Mouse (Mus musculus): ENCODE data around the gene Tmcc3. TPM values are rescaled to one million over a fixed set of nuclear protein-coding genes. Genes with fewer than 3 reads are reported as not detected.

The Tmcc3 gene
- polyA plus RNA-seq, 1 experiment: 20.7 TPM

DNA sequence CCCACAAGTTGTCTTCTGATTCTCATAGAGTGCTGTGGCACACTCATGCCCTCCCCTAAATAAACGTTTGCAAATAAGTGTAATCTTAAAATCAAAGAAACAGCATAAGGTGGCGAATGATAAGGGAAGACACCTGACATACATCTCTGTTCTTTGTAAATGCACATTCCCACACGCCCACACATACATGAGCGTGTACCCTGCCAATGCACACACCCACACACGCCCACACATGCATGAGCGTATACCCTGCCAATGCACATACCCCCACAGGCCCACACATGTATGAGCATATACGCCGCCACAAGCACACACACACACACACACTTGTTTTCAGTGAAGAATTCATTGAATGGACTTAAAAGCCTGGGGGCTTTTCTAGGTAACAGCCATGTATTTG lies 211.5 kb downstream of the Tmcc3 start:
- no peak for TF ChIP-seq CTCF (IDR thresholded peaks at IDR 0.05; ENCODE audit: borderline replicate concordance, control insufficient read depth, extremely low read depth, insufficient read depth, low read length, poor library complexity)
- TF ChIP-seq POLR2A (IDR thresholded peaks at IDR 0.05; ENCODE audit: control insufficient read depth, extremely low read depth, insufficient read depth, low read length, poor library complexity): no peak
- no peaks in the 10 kb centered on the region for H3K27me3 ChIP-seq (ENCODE audit: control insufficient read depth, insufficient read depth, low read length)
- WGBS: 44% methylated on average over 8 of the region's 8 CpGs

DNA sequence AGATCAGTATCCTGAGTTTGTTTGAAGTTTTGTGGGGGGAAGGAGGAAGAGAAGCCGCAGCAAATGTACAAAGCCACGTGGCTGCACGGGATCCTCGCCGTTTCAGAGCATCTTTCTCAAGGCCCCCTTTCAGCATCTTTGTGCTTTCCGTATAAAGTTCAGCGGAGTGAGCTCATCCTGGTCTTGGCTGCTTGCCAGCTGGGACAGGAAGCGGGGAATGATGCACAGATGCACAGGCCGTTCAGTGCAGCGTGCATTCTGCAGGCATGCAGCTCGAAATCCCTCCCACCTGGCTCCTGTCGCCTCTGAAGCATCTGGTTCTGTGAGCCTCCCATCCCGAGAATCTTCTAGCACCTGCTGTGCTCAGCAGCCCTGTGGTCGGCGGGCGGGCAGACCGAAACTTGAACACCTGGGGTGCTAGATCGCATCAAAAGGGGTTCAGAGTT lies 212.0 kb downstream of the Tmcc3 start:
- Histone ChIP-seq H3K36me3 (ENCODE audit: control insufficient read depth, insufficient read depth, low read length) (no peaks in the 10 kb centered on the region), H3K27me3 (ENCODE audit: control insufficient read depth, insufficient read depth, low read length) (no peaks in the 10 kb centered on the region), H3K4me3 (ENCODE audit: control insufficient read depth, insufficient read depth, low read length) (no peak overlapping the region), H3K4me1 (replicated peaks; ENCODE audit: control insufficient read depth, insufficient read depth, low read length) (peaks cover 41% of the 10 kb centered on the region), H3K27ac (ENCODE audit: control insufficient read depth, insufficient read depth, low read length) (peak overlapping the region; percentile 54; the same call in 1 of the 2 replicates)
- peak; percentile 80 for DNase-seq
- 19% methylated on average over 18 of the region's 18 CpGs for WGBS
- TF ChIP-seq CTCF (IDR thresholded peaks at IDR 0.05; ENCODE audit: borderline replicate concordance, control insufficient read depth, extremely low read depth, insufficient read depth, low read length, poor library complexity) (0 out of 2 replicates have a peak, but pooled peaks have one; percentile 47), POLR2A (IDR thresholded peaks at IDR 0.05; ENCODE audit: control insufficient read depth, extremely low read depth, insufficient read depth, low read length, poor library complexity) (peak; percentile 27; the same call in 1 of the 2 replicates)

More for the DNA sequence above, 211.5 kb downstream of the Tmcc3 start:
- Histone ChIP-seq H3K4me3 (ENCODE audit: control insufficient read depth, insufficient read depth, low read length) (no peak overlapping the region), H3K36me3 (ENCODE audit: control insufficient read depth, insufficient read depth, low read length) (no peaks in the 10 kb centered on the region), H3K27ac (ENCODE audit: control insufficient read depth, insufficient read depth, low read length) (peak overlapping the region; percentile 54; the same call in 1 of the 2 replicates), H3K4me1 (replicated peaks; ENCODE audit: control insufficient read depth, insufficient read depth, low read length) (peaks cover 41% of the 10 kb centered on the region)
- peak; percentile 40 for DNase-seq

DNA sequence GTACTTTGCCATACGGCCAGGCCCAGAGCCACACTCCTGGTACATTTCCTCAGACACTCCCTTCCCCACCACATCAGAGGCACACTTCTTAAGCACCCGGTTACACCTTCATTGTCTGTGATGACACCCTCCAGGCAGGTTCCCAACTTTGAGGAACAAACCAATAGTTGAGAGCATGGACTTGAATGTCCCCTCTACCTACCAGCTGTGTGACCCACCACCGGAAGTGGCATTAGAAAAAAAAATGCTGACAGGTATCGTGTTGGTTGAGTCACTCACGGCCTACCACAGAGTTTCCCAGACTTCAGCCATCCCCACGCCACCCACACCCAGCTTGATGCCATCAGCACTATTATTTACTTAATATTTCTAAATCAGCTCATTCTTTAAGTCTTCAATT lies 213.2 kb downstream of the Tmcc3 start:
- Histone ChIP-seq H3K4me3 (ENCODE audit: control insufficient read depth, insufficient read depth, low read length) (no peak overlapping the region), H3K36me3 (ENCODE audit: control insufficient read depth, insufficient read depth, low read length) (no peaks in the 10 kb centered on the region), H3K4me1 (replicated peaks; ENCODE audit: control insufficient read depth, insufficient read depth, low read length) (peaks cover 41% of the 10 kb centered on the region), H3K27ac (ENCODE audit: control insufficient read depth, insufficient read depth, low read length) (peak overlapping the region; percentile 64), H3K27me3 (ENCODE audit: control insufficient read depth, insufficient read depth, low read length) (no peaks in the 10 kb centered on the region)
- DNase-seq: peak; percentile 52
- 18% methylated on average over 6 of the region's 6 CpGs for WGBS
- TF ChIP-seq CTCF (IDR thresholded peaks at IDR 0.05; ENCODE audit: borderline replicate concordance, control insufficient read depth, extremely low read depth, insufficient read depth, low read length, poor library complexity) (no peak), POLR2A (IDR thresholded peaks at IDR 0.05; ENCODE audit: control insufficient read depth, extremely low read depth, insufficient read depth, low read length, poor library complexity) (no peak)

DNA sequence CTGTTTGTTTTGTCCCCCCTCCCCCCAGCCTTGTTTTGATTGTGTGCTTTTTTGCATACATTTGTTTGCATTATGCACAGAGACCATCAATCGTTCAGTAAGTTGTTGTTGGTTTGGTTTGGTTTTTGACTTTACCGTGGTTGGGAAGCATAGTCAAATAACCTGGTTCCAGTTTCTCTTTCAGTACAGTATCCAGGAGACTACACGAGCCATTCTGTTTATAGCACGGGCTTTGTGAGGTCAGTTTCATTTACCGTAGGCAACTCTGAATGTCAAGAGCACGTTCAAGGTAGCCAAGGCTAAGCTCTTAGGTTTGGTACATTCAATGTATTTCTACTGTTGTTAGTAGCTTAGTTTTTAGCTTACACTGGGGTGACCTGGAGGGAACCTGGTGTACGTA lies 214.0 kb downstream of the Tmcc3 start:
- Histone ChIP-seq H3K4me3 (ENCODE audit: control insufficient read depth, insufficient read depth, low read length) (no peak overlapping the region), H3K27me3 (ENCODE audit: control insufficient read depth, insufficient read depth, low read length) (no peaks in the 10 kb centered on the region), H3K4me1 (replicated peaks; ENCODE audit: control insufficient read depth, insufficient read depth, low read length) (peaks cover 38% of the 10 kb centered on the region), H3K27ac (ENCODE audit: control insufficient read depth, insufficient read depth, low read length) (no peak overlapping the region), H3K36me3 (ENCODE audit: control insufficient read depth, insufficient read depth, low read length) (no peaks in the 10 kb centered on the region)
- no peak for DNase-seq
- TF ChIP-seq CTCF (IDR thresholded peaks at IDR 0.05; ENCODE audit: borderline replicate concordance, control insufficient read depth, extremely low read depth, insufficient read depth, low read length, poor library complexity) (no peak), POLR2A (IDR thresholded peaks at IDR 0.05; ENCODE audit: control insufficient read depth, extremely low read depth, insufficient read depth, low read length, poor library complexity) (no peak)
- 68% methylated on average over 7 of the region's 7 CpGs for WGBS

DNA sequence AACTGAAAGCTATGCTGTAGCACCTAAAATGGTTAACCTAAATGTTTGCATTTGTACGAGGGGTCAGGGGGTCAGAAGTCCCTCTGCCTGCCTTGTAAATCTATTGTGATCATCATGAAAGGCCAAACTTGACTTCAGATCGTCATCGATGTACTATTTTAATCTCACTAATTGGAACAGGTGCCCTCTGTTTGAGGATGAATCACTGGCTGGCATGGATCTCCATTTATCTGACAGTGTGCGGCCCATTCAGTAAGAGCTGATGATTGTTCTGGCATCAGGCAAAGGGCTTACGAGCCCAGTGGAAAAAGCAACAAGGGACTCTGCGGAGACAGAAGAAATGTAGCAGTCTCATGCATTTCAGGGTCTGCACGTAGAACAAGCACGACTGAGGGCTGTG lies 215.1 kb downstream of the Tmcc3 start:
- H3K36me3 ChIP-seq (ENCODE audit: control insufficient read depth, insufficient read depth, low read length): no peaks in the 10 kb centered on the region
- H3K4me1 ChIP-seq (replicated peaks; ENCODE audit: control insufficient read depth, insufficient read depth, low read length): peaks cover 29% of the 10 kb centered on the region
- no peak for TF ChIP-seq POLR2A (IDR thresholded peaks at IDR 0.05; ENCODE audit: control insufficient read depth, extremely low read depth, insufficient read depth, low read length, poor library complexity)
- no peak for TF ChIP-seq CTCF (IDR thresholded peaks at IDR 0.05; ENCODE audit: borderline replicate concordance, control insufficient read depth, extremely low read depth, insufficient read depth, low read length, poor library complexity)
- no peaks in the 10 kb centered on the region for H3K27me3 ChIP-seq (ENCODE audit: control insufficient read depth, insufficient read depth, low read length)
- 92% methylated on average over 8 of the region's 8 CpGs for WGBS
- DNase-seq: no peak
- no peak overlapping the region for H3K27ac ChIP-seq (ENCODE audit: control insufficient read depth, insufficient read depth, low read length)
- no peak overlapping the region for H3K4me3 ChIP-seq (ENCODE audit: control insufficient read depth, insufficient read depth, low read length)

DNA sequence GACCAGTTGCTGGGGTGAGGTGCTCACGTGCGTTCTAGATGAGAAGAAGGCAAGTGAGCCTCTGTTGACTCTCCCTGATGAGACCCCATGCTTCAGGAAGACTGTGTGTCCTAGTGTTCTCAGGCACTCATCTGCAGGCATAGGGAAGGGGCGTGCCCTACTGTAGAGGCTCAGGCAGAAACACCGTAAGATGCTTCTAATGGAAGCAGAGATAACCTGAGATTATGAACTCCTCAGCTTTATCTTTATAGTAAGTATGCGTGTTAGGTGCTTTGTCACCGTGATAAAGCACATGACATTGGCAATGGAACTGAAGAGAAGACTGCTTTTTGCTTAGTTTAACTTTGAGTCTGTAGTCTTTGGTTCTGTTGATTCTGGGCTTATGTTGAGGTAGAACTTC lies 215.5 kb downstream of the Tmcc3 start:
- H3K36me3 ChIP-seq (ENCODE audit: control insufficient read depth, insufficient read depth, low read length): no peaks in the 10 kb centered on the region
- WGBS: 93% methylated on average over 6 of the region's 6 CpGs
- no peak overlapping the region for H3K27ac ChIP-seq (ENCODE audit: control insufficient read depth, insufficient read depth, low read length)
- no peaks in the 10 kb centered on the region for H3K27me3 ChIP-seq (ENCODE audit: control insufficient read depth, insufficient read depth, low read length)
- DNase-seq: no peak
- H3K4me1 ChIP-seq (replicated peaks; ENCODE audit: control insufficient read depth, insufficient read depth, low read length): peaks cover 28% of the 10 kb centered on the region
- TF ChIP-seq CTCF (IDR thresholded peaks at IDR 0.05; ENCODE audit: borderline replicate concordance, control insufficient read depth, extremely low read depth, insufficient read depth, low read length, poor library complexity) (no peak), POLR2A (IDR thresholded peaks at IDR 0.05; ENCODE audit: control insufficient read depth, extremely low read depth, insufficient read depth, low read length, poor library complexity) (no peak)
- H3K4me3 ChIP-seq (ENCODE audit: control insufficient read depth, insufficient read depth, low read length): no peak overlapping the region

DNA sequence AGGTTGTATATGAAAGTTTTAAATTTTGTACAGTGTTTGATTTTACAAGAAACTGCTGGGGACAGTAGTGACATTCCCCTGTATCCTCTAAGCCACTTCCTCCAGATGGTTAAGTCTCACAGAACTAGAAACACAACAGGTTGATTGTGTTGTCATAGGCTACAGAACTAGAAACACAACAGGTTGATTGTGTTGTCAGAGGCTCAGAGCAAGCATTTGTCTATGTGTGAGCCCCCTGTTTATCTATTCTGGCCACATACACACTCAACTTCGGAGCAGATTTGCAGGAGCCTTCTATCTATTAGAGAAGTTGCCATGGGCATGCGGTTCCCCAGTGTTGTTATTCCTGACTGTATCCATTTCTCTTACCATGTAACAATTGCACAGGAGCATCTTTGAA lies 218.3 kb downstream of the Tmcc3 start:
- TF ChIP-seq POLR2A (IDR thresholded peaks at IDR 0.05; ENCODE audit: control insufficient read depth, extremely low read depth, insufficient read depth, low read length, poor library complexity) (no peak), CTCF (IDR thresholded peaks at IDR 0.05; ENCODE audit: borderline replicate concordance, control insufficient read depth, extremely low read depth, insufficient read depth, low read length, poor library complexity) (no peak)
- Histone ChIP-seq H3K4me1 (replicated peaks; ENCODE audit: control insufficient read depth, insufficient read depth, low read length) (peaks cover 13% of the 10 kb centered on the region), H3K27ac (ENCODE audit: control insufficient read depth, insufficient read depth, low read length) (no peak overlapping the region), H3K27me3 (ENCODE audit: control insufficient read depth, insufficient read depth, low read length) (no peaks in the 10 kb centered on the region), H3K36me3 (ENCODE audit: control insufficient read depth, insufficient read depth, low read length) (no peaks in the 10 kb centered on the region), H3K4me3 (ENCODE audit: control insufficient read depth, insufficient read depth, low read length) (no peak overlapping the region)
- WGBS: 97% methylated on average over 2 of the region's 2 CpGs
- DNase-seq: no peak

Measured in thymus, adult 2 months (tissue).